Mouse (Mus musculus) heart, postnatal 0 days (tissue): ENCODE data around the gene Cd200r3. TPM values are rescaled to one million over a fixed set of nuclear protein-coding genes. Genes with fewer than 3 reads are reported as not detected.

Experiments
- ATAC-seq: fragments of 200-750 bp; cut with Nextera tagmentation; 2 replicates; pipeline ENCODE4 v1.8.0; 2017; ENCODE audit warnings: low read depth, moderate number of reproducible peaks, moderate library complexity; ENCODE audit not compliant: insufficient read depth
- DNase-seq: peaks from one replicate; pipeline ENCODE4 v3.0.0-alpha.2; 2016; ENCODE audit warnings: low spot score
- H3K27ac ChIP-seq: fragments of 300-500 bp; sonication (generic); 2 replicates; pipeline ENCODE4 v1.5.1; 2014; ENCODE audit warnings: low read depth, mild to moderate bottlenecking
- H3K27me3 ChIP-seq: fragments of 300-500 bp; sonication (generic); 2 replicates; pipeline ENCODE4 v1.6.1; 2014; ENCODE audit warnings: low read length, mixed read lengths; ENCODE audit not compliant: control insufficient read depth, insufficient read depth
- H3K36me3 ChIP-seq: fragments of 300-500 bp; sonication (generic); replicated peaks from 2 replicates; pipeline ENCODE4 v1.6.1; 2014; ENCODE audit warnings: low read length, mixed read lengths; ENCODE audit not compliant: control insufficient read depth, insufficient read depth
- H3K4me1 ChIP-seq: fragments of 300-500 bp; sonication (generic); 2 replicates; pipeline ENCODE4 v1.6.1; 2014; ENCODE audit warnings: antibody characterized with exemption; ENCODE audit not compliant: control insufficient read depth, insufficient read depth
- H3K4me2 ChIP-seq: fragments of 300-500 bp; sonication (generic); 2 replicates; pipeline ENCODE4 v1.6.1; 2014; ENCODE audit warnings: low read depth, mild to moderate bottlenecking, low read length, moderate library complexity
- H3K4me3 ChIP-seq: fragments of 300-500 bp; sonication (generic); 2 replicates; pipeline ENCODE4 v1.5.1; 2014; ENCODE audit warnings: low read depth, low read length
- H3K9ac ChIP-seq: fragments of 300-500 bp; sonication (generic); replicated peaks from 2 replicates; pipeline ENCODE4 v1.6.1; 2014; ENCODE audit warnings: low read depth, low read length, mixed read lengths
- H3K9me3 ChIP-seq: fragments of 300-500 bp; sonication (generic); replicated peaks from 2 replicates; pipeline ENCODE4 v1.6.1; 2016; ENCODE audit warnings: low read length; ENCODE audit not compliant: control insufficient read depth
- CTCF ChIP-seq: IDR thresholded peaks from 2 replicates; pipeline ENCODE4 v1.5.1; 2016; ENCODE audit warnings: antibody characterized with exemption, control low read depth, low read depth
- EP300 ChIP-seq: IDR thresholded peaks from 2 replicates; pipeline ENCODE4 v1.6.1; 2016; ENCODE audit warnings: antibody characterized with exemption, low read depth
- WGBS: fragments of 180-500 bp; shearing (Covaris S2); extraction: QIAGEN DNeasy Blood & Tissue Kit; methylation state at CpG from one replicate; pipeline ENCODE4 v1.1.7; 2014; 5-methylcytosine and 5-hydroxymethylcytosine counted together
- polyA plus RNA-seq: library from polyadenylated mRNA; unstranded; fragments of >200 nt; fragmentation: Nextera tagmentation; extraction: Ambion mirVana; gene quantifications from 2 replicates; pipeline ENCODE4 v1.2.1, GENCODE M21; 2015
- total RNA-seq: library from RNA; depleted of rRNA; stranded (reverse); fragments of >200 nt; gene quantifications from 2 replicates; pipeline ENCODE4 v1.2.3, GENCODE M21; 2014; ENCODE audit warnings: low replicate concordance

Gene Cd200r3
- total and polyA plus RNA-seq, 2 experiments from 2014 or later, result 0.51 to 0.99 TPM

GRCm38 (mm10) chr16:44970925-44971324 is 27.4 kb downstream of the Cd200r3 start:
- H3K36me3 ChIP-seq, result no peaks in the 10 kb centered on the region
- H3K4me3 ChIP-seq, result no peak overlapping the region
- WGBS, result 72% methylated on average over 4 of the region's 4 CpGs
- no peak overlapping the region for H3K9ac ChIP-seq
- no peak for TF ChIP-seq CTCF
- no peak for TF ChIP-seq EP300
- no peak overlapping the region for H3K4me2 ChIP-seq
- H3K9me3 ChIP-seq, result no peaks in the 10 kb centered on the region
- ATAC-seq, result no peak
- no peaks in the 10 kb centered on the region for H3K27me3 ChIP-seq
- no peak for DNase-seq
- no peaks in the 10 kb centered on the region for H3K4me1 ChIP-seq
- H3K27ac ChIP-seq, result no peak overlapping the region

GRCm38 (mm10) chr16:44974042-44974441 is 30.6 kb downstream of the Cd200r3 start:
- TF ChIP-seq EP300, result no peak

GRCm38 (mm10) chr16:44976081-44976480 is 32.6 kb downstream of the Cd200r3 start:
- DNase-seq (no peak), ATAC-seq (no peak)
- Histone ChIP-seq H3K4me1 (no peaks in the 10 kb centered on the region), H3K9ac (no peak overlapping the region), H3K4me2 (no peak overlapping the region), H3K9me3 (no peaks in the 10 kb centered on the region), H3K36me3 (no peaks in the 10 kb centered on the region), H3K27me3 (no peaks in the 10 kb centered on the region), H3K4me3 (no peak overlapping the region), H3K27ac (no peak overlapping the region)
- no peak for TF ChIP-seq CTCF
- TF ChIP-seq EP300, result no peak

More at GRCm38 (mm10) chr16:44974042-44974441, 30.6 kb downstream of the Cd200r3 start:
- Histone ChIP-seq H3K9me3 (no peaks in the 10 kb centered on the region), H3K9ac (no peak overlapping the region), H3K27me3 (no peaks in the 10 kb centered on the region), H3K4me3 (no peak overlapping the region), H3K27ac (no peak overlapping the region), H3K4me2 (no peak overlapping the region), H3K36me3 (no peaks in the 10 kb centered on the region), H3K4me1 (no peaks in the 10 kb centered on the region)
- ATAC-seq, result no peak
- 67% methylated on average over 2 of the region's 2 CpGs for WGBS
- DNase-seq, result no peak

GRCm38 (mm10) chr16:44976892-44977633 is 33.6 kb downstream of the Cd200r3 start:
- H3K4me3 ChIP-seq, result no peak overlapping the region

GRCm38 (mm10) chr16:44978193-44978592 is 34.7 kb downstream of the Cd200r3 start:
- Histone ChIP-seq H3K36me3 (no peaks in the 10 kb centered on the region), H3K9me3 (no peaks in the 10 kb centered on the region), H3K27ac (no peak overlapping the region), H3K9ac (no peak overlapping the region), H3K4me1 (no peaks in the 10 kb centered on the region), H3K27me3 (no peaks in the 10 kb centered on the region), H3K4me2 (no peak overlapping the region), H3K4me3 (no peak overlapping the region)
- ATAC-seq, result no peak
- no peak for DNase-seq
- TF ChIP-seq EP300 (no peak), CTCF (no peak)
- WGBS, result 86% methylated on average over 2 of the region's 2 CpGs

More at GRCm38 (mm10) chr16:44976892-44977633, 33.6 kb downstream of the Cd200r3 start:
- Histone ChIP-seq H3K27ac (no peak overlapping the region), H3K36me3 (no peaks in the 10 kb centered on the region), H3K9me3 (no peaks in the 10 kb centered on the region), H3K27me3 (no peaks in the 10 kb centered on the region), H3K4me2 (no peak overlapping the region), H3K4me1 (no peaks in the 10 kb centered on the region), H3K9ac (no peak overlapping the region)
- no peak for ATAC-seq
- no peak for TF ChIP-seq CTCF
- TF ChIP-seq EP300, result no peak
- WGBS, result 68% methylated on average over 6 of the region's 6 CpGs
- DNase-seq, result no peak

- no peak overlapping the region for H3K4me3 ChIP-seq
- TF ChIP-seq CTCF, result no peak
- TF ChIP-seq EP300, result no peak
- H3K9me3 ChIP-seq, result no peaks in the 10 kb centered on the region
- H3K9ac ChIP-seq, result no peak overlapping the region
- DNase-seq (no peak), ATAC-seq (no peak)
- no peak overlapping the region for H3K4me2 ChIP-seq
- no peaks in the 10 kb centered on the region for H3K4me1 ChIP-seq
- WGBS, result 62% methylated on average over 3 of the region's 3 CpGs
- H3K27me3 ChIP-seq, result no peaks in the 10 kb centered on the region
- no peak overlapping the region for H3K27ac ChIP-seq
- H3K36me3 ChIP-seq, result no peaks in the 10 kb centered on the region
Observed at GRCm38 (mm10) chr16:44979355-44979896, 35.9 kb downstream of the Cd200r3 start.
